Mouse (Mus musculus) neural tube, embryonic 11.5 days (tissue): ENCODE measurements around the gene Elane. TPM values are rescaled to one million over a fixed set of nuclear protein-coding genes. Genes with fewer than 3 reads are reported as not detected.

Source experiments
- ATAC-seq: fragments of 200-750 bp; cut with Nextera tagmentation; 2 replicates; pipeline ENCODE4 v1.8.0; 2017; ENCODE audit warnings: moderate number of reproducible peaks, mild to moderate bottlenecking, moderate TSS enrichment, moderate library complexity; ENCODE audit not compliant: insufficient read depth, low FRiP score, low TSS enrichment
- DNase-seq: peaks from one replicate; pipeline ENCODE4 v3.0.0-alpha.2; 2015; ENCODE audit warnings: low spot score
- H3K27ac ChIP-seq: fragments of 300-500 bp; sonication (generic); 2 replicates; pipeline ENCODE4 v1.5.1; 2014; ENCODE audit warnings: low read depth, mild to moderate bottlenecking, low read length
- H3K27me3 ChIP-seq: fragments of 300-500 bp; sonication (generic); 2 replicates; pipeline ENCODE4 v1.6.1; 2014; ENCODE audit warnings: mild to moderate bottlenecking, low read length, mixed read lengths; ENCODE audit not compliant: control insufficient read depth, insufficient read depth
- H3K36me3 ChIP-seq: fragments of 300-500 bp; sonication (generic); 2 replicates; pipeline ENCODE4 v1.6.1; 2014; ENCODE audit warnings: mild to moderate bottlenecking, low read length, moderate library complexity, mixed read lengths; ENCODE audit not compliant: control insufficient read depth, insufficient read depth
- H3K4me1 ChIP-seq: fragments of 300-500 bp; sonication (generic); 2 replicates; pipeline ENCODE4 v1.6.1; 2014; ENCODE audit warnings: low read length, mixed read lengths; ENCODE audit not compliant: control insufficient read depth, insufficient read depth
- H3K4me2 ChIP-seq: fragments of 300-500 bp; sonication (generic); 2 replicates; pipeline ENCODE4 v1.6.1; 2014; ENCODE audit warnings: low read depth, mild to moderate bottlenecking, moderate library complexity
- H3K4me3 ChIP-seq: fragments of 300-500 bp; sonication (generic); 2 replicates; pipeline ENCODE4 v1.5.1; 2014; ENCODE audit warnings: low read depth, low read length
- H3K9ac ChIP-seq: fragments of 300-500 bp; sonication (generic); 2 replicates; pipeline ENCODE4 v1.6.1; 2014; ENCODE audit warnings: mild to moderate bottlenecking, low read length
- H3K9me3 ChIP-seq: fragments of 300-500 bp; sonication (generic); 2 replicates; pipeline ENCODE4 v1.6.1; 2016; ENCODE audit warnings: low read length; ENCODE audit not compliant: control insufficient read depth
- WGBS: fragments of 180-500 bp; shearing (Covaris S2); extraction: QIAGEN DNeasy Blood & Tissue Kit; methylation state at CpG from one replicate; pipeline ENCODE4 v1.1.7; 2014; 5-methylcytosine and 5-hydroxymethylcytosine counted together
- polyA plus RNA-seq: library from polyadenylated mRNA; unstranded; fragments of >200 nt; fragmentation: Nextera tagmentation; extraction: Ambion mirVana; gene quantifications from 2 replicates; pipeline ENCODE4 v1.2.1, GENCODE M21; 2014

Elane gene
- polyA plus RNA-seq, 1 experiment from 2014 or later: not detected

- peak overlapping the region; percentile 94 for H3K4me2 ChIP-seq
- no peaks in the 10 kb centered on the region for H3K9me3 ChIP-seq
- peaks cover 22% of the 10 kb centered on the region for H3K36me3 ChIP-seq
- H3K9ac ChIP-seq: peak overlapping the region; percentile 99
- 3% methylated on average over 10 of the region's 10 CpGs for WGBS
- H3K4me1 ChIP-seq: peaks cover 48% of the 10 kb centered on the region
- no peaks in the 10 kb centered on the region for H3K27me3 ChIP-seq
- ATAC-seq (no peak), DNase-seq (no peak)
- H3K4me3 ChIP-seq: peak overlapping the region; percentile 99
- no peak overlapping the region; the same call in 1 of the 2 replicates for H3K27ac ChIP-seq
These were observed 30.4 kb upstream of the Elane start for GRCm38 (mm10) chr10:79855558-79856184.

- H3K4me3 ChIP-seq: peak overlapping the region; percentile 99
- peak overlapping the region; percentile 94 for H3K4me2 ChIP-seq
- H3K9ac ChIP-seq: peak overlapping the region; percentile 99
- ATAC-seq (no peak), DNase-seq (no peak)
- H3K36me3 ChIP-seq: peaks cover 28% of the 10 kb centered on the region
- 58% methylated on average over 6 of the region's 6 CpGs for WGBS
- H3K27me3 ChIP-seq: no peaks in the 10 kb centered on the region
- peaks cover 48% of the 10 kb centered on the region for H3K4me1 ChIP-seq
- H3K27ac ChIP-seq: no peak overlapping the region
- no peaks in the 10 kb centered on the region for H3K9me3 ChIP-seq
These were observed 29.8 kb upstream of the Elane start for GRCm38 (mm10) chr10:79856280-79856679.

- WGBS: 66% methylated on average over 7 of the region's 7 CpGs
- Histone ChIP-seq H3K9me3 (no peaks in the 10 kb centered on the region), H3K4me3 (peak overlapping the region; percentile 99), H3K4me1 (peaks cover 42% of the 10 kb centered on the region), H3K27me3 (no peaks in the 10 kb centered on the region), H3K36me3 (peaks cover 30% of the 10 kb centered on the region), H3K4me2 (peak overlapping the region; percentile 94), H3K27ac (no peak overlapping the region), H3K9ac (peak overlapping the region; percentile 99)
- DNase-seq (no peak), ATAC-seq (no peak)
These were observed 29.2 kb upstream of the Elane start for GRCm38 (mm10) chr10:79856704-79857451.

GRCm38 (mm10) chr10:79857452-79857811 is 28.6 kb upstream of the Elane start:
- Histone ChIP-seq H3K9ac (peak overlapping the region; percentile 26; the same call in 1 of the 2 replicates), H3K9me3 (no peaks in the 10 kb centered on the region), H3K4me3 (peak overlapping the region; percentile 99), H3K4me1 (peaks cover 37% of the 10 kb centered on the region), H3K36me3 (peaks cover 36% of the 10 kb centered on the region), H3K27me3 (no peaks in the 10 kb centered on the region), H3K4me2 (peak overlapping the region; percentile 94), H3K27ac (no peak overlapping the region)
- 54% methylated on average over 4 of the region's 4 CpGs for WGBS
- ATAC-seq (no peak), DNase-seq (no peak)

- Histone ChIP-seq H3K9ac (no peak overlapping the region), H3K9me3 (no peaks in the 10 kb centered on the region), H3K4me2 (peak overlapping the region; percentile 94), H3K4me3 (peak overlapping the region; percentile 99), H3K4me1 (peaks cover 32% of the 10 kb centered on the region), H3K36me3 (peaks cover 40% of the 10 kb centered on the region), H3K27ac (no peak overlapping the region), H3K27me3 (no peaks in the 10 kb centered on the region)
- no peak for DNase-seq
- no peak for ATAC-seq
- WGBS: 87% methylated on average over 2 of the region's 2 CpGs
These were observed 28.2 kb upstream of the Elane start for GRCm38 (mm10) chr10:79857894-79858293.

GRCm38 (mm10) chr10:79858416-79859074 is 27.5 kb upstream of the Elane start:
- Histone ChIP-seq H3K9me3 (no peaks in the 10 kb centered on the region), H3K9ac (no peak overlapping the region), H3K4me2 (no peak overlapping the region), H3K36me3 (peaks cover 42% of the 10 kb centered on the region), H3K4me1 (peaks cover 28% of the 10 kb centered on the region), H3K27me3 (no peaks in the 10 kb centered on the region), H3K4me3 (peak overlapping the region; percentile 99; the same call in 1 of the 2 replicates), H3K27ac (no peak overlapping the region)
- ATAC-seq (no peak), DNase-seq (no peak)
- WGBS: 71% methylated on average over 17 of the region's 17 CpGs

- no peak overlapping the region for H3K9ac ChIP-seq
- ATAC-seq: no peak
- peaks cover 28% of the 10 kb centered on the region for H3K4me1 ChIP-seq
- no peak overlapping the region for H3K4me2 ChIP-seq
- H3K36me3 ChIP-seq: peaks cover 42% of the 10 kb centered on the region
- 86% methylated on average over 11 of the region's 11 CpGs for WGBS
- no peak overlapping the region for H3K27ac ChIP-seq
- no peaks in the 10 kb centered on the region for H3K9me3 ChIP-seq
- DNase-seq: no peak
- no peaks in the 10 kb centered on the region for H3K27me3 ChIP-seq
- H3K4me3 ChIP-seq: peak overlapping the region; percentile 10; the same call in 1 of the 2 replicates
These were observed 26.9 kb upstream of the Elane start for GRCm38 (mm10) chr10:79859116-79859515.

GRCm38 (mm10) chr10:79860079-79860911 is 25.8 kb upstream of the Elane start:
- no peak overlapping the region for H3K9ac ChIP-seq
- H3K27me3 ChIP-seq: no peaks in the 10 kb centered on the region
- H3K9me3 ChIP-seq: no peaks in the 10 kb centered on the region
- DNase-seq (no peak), ATAC-seq (no peak)
- no peak overlapping the region for H3K4me2 ChIP-seq
- H3K4me1 ChIP-seq: peaks cover 28% of the 10 kb centered on the region
- no peak overlapping the region for H3K27ac ChIP-seq
- H3K36me3 ChIP-seq: peaks cover 50% of the 10 kb centered on the region
- WGBS: 93% methylated on average over 26 of the region's 26 CpGs
- H3K4me3 ChIP-seq: no peak overlapping the region
